Mouse (Mus musculus): ENCODE data around the gene Mmgt2. TPM values are rescaled to one million over a fixed set of nuclear protein-coding genes. Genes with fewer than 3 reads are reported as not detected.
"Not testable (repeated sequence)": the region's sequence is repeated elsewhere in the genome, so short reads cannot be mapped to it uniquely, and the experiment has no call there.

Gene Mmgt2
- polyA plus RNA-seq, 1 experiment: 38.8 TPM

DNA sequence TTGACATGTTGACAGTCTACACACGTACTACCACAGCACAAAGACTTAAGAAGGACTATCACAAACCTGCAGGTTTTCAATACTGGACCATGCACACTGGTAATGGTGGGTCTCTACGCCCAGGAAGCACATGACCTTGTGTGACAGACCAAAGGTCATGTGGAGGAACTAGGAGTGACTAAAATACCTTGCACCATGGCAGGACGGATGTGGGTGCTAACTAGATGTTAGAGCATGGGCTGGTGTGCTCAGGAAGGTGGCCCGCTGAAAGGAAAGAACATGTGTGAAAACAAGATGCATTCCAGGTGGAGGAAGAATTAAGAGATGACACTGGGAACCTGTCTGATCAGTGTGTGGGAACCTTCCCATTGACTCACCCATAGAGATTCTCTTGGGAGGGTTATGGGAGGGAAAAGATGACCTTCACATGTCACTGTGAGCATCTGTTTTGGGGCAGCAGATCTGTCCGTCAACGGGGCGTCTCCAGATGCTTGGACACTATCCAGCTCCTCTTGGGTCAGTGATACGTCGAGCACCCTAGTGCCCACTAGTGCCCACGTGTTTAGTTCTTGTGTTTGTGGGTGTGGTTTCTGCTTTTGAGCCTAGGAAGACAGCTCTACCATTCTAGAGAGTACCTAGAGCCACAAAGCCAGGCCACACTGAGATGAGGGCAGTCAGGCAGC is 4.6 kb upstream of the Mmgt2 start:
- 52% methylated on average over 10 of the region's 10 CpGs for WGBS
- H3K4me3 ChIP-seq (replicated peaks; ENCODE audit: extremely low read depth, low read depth, low read length): no peak overlapping the region
- TF ChIP-seq CTCF (IDR thresholded peaks at IDR 0.05; ENCODE audit: insufficient read depth, low read length): no peak
- TF ChIP-seq POLR2A (IDR thresholded peaks at IDR 0.05; ENCODE audit: borderline replicate concordance, extremely low read depth, low read depth, low read length): no peak
- DNase-seq: no peak
- H3K4me1 ChIP-seq (ENCODE audit: control insufficient read depth, insufficient read depth, low read length): peaks cover 17% of the 10 kb centered on the region

DNA sequence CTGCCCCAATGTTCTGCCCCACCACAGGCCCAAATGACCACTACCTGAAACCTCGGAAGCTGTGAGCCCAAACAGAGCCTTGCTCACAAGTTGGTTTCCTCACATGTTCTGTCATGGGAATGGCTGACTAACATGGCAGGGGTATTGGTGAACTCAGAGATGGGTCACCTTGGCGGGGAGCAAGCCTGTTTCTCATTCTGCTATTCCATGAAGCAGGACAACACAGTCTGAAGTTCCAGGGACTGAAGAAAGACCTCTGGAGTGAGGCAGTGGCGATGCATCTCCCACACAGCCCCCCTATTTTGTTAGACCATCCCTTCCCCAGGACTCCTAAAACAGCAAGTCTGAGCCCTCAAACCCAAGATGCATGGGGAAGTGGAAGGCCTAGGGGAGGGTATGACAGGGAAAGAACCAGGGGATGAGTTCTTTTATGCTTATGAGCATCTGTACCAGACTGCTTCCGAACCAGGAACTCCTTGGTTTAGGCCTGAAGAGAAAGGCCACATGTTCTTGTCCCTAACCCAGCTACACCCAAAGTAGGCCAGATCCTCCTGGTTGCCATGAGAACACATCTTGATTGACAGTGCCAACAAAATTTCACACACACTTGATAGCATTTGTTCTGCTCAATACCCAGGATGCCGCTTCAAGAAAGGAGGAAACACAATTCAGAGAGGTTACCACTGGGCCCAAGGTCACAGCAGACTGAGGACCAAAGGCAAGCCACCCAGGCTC is 3.7 kb upstream of the Mmgt2 start:
- TF ChIP-seq CTCF (IDR thresholded peaks at IDR 0.05; ENCODE audit: insufficient read depth, low read length): no peak
- no peak for TF ChIP-seq POLR2A (IDR thresholded peaks at IDR 0.05; ENCODE audit: borderline replicate concordance, extremely low read depth, low read depth, low read length)
- no peak overlapping the region for H3K4me3 ChIP-seq (replicated peaks; ENCODE audit: extremely low read depth, low read depth, low read length)
- DNase-seq: no peak
- WGBS: 87% methylated on average over 5 of the region's 5 CpGs
- peaks cover 17% of the 10 kb centered on the region for H3K4me1 ChIP-seq (ENCODE audit: control insufficient read depth, insufficient read depth, low read length)

DNA sequence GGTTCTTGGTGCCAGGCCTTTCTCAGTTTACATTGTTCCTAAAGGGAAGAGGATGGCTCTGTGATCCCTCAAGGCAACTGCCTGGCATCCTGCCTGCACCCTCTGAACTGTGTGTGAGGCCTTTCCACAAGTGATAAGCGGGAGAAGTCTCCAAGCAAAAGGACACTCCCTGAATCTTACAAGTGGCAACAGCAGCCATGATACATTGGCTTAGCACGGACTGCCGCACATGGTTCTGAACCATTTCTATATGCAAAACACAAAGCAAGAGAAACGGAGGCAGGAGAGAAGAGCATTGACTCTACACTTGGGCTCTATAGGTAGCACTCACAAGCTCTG is 3.2 kb upstream of the Mmgt2 start:
- peaks cover 17% of the 10 kb centered on the region for H3K4me1 ChIP-seq (ENCODE audit: control insufficient read depth, insufficient read depth, low read length)

DNA sequence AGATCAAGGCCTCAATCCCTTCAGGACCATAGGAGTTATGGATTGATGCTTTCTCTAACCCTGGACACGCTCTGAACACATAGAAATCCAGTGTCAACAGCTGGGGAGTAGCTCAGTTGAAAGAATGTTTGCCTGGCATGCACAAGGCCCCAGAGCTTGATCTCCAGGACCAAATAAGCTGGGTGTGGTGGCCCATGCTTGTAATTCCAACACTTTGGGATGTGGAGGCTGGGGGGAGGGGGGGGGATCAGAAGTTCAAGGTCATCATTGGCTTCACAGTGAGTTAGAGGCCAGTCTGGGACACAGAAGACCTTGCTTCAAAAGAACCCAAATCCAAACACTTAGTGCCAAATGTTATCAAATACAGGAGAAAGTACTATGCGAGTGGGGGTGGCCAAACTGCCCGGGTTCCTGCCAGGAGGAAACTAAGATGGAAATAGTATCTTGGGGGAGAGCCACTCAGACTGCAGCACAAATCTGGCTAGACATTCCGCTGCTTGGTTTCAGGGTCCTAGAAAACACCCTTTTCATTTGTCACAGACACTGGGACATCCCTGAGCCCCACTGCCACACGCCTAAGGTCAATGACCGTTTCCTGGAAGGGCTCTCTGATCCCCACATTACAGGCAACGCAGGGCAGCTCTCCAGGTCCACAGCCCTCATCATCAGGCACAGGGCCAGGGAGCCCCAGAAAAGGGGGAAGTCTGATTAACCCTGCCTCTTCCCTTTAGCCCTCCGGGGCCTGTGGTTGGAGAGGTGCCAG is 2.6 kb upstream of the Mmgt2 start:
- 18% methylated on average over 8 of the region's 8 CpGs for WGBS
- TF ChIP-seq POLR2A (IDR thresholded peaks at IDR 0.05; ENCODE audit: borderline replicate concordance, extremely low read depth, low read depth, low read length) (no peak), CTCF (IDR thresholded peaks at IDR 0.05; ENCODE audit: insufficient read depth, low read length) (no peak)
- peak; percentile 38 for DNase-seq
- no peak overlapping the region for H3K4me3 ChIP-seq (replicated peaks; ENCODE audit: extremely low read depth, low read depth, low read length)
- peaks cover 17% of the 10 kb centered on the region for H3K4me1 ChIP-seq (ENCODE audit: control insufficient read depth, insufficient read depth, low read length)

More for the DNA sequence above, 3.2 kb upstream of the Mmgt2 start:
- TF ChIP-seq POLR2A (IDR thresholded peaks at IDR 0.05; ENCODE audit: borderline replicate concordance, extremely low read depth, low read depth, low read length): no peak
- TF ChIP-seq CTCF (IDR thresholded peaks at IDR 0.05; ENCODE audit: insufficient read depth, low read length): no peak
- WGBS: 73% methylated on average over 4 of the region's 4 CpGs
- H3K4me3 ChIP-seq (replicated peaks; ENCODE audit: extremely low read depth, low read depth, low read length): no peak overlapping the region
- DNase-seq: no peak

DNA sequence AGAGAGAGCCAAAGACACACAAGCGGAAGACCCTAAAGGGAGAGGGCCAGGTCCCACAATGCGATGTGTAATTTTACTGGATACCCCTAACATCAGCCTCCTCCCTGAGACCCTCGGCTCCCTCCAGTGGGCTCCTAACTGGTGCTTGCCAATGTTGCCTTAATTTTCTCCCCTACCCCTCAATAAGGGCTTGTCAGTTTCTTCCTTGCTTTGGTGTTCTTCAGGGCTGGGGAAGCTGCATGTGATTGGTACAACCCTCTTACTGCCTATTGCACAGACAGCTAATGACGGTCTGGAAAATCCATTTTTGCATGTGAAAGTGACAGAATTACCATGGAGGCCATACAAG is 2.0 kb upstream of the Mmgt2 start:
- WGBS: 44% methylated on average over 4 of the region's 4 CpGs
- H3K4me3 ChIP-seq (replicated peaks; ENCODE audit: extremely low read depth, low read depth, low read length): no peak overlapping the region
- TF ChIP-seq POLR2A (IDR thresholded peaks at IDR 0.05; ENCODE audit: borderline replicate concordance, extremely low read depth, low read depth, low read length) (no peak), CTCF (IDR thresholded peaks at IDR 0.05; ENCODE audit: insufficient read depth, low read length) (no peak)
- H3K4me1 ChIP-seq (ENCODE audit: control insufficient read depth, insufficient read depth, low read length): peaks cover 17% of the 10 kb centered on the region
- DNase-seq: no peak

DNA sequence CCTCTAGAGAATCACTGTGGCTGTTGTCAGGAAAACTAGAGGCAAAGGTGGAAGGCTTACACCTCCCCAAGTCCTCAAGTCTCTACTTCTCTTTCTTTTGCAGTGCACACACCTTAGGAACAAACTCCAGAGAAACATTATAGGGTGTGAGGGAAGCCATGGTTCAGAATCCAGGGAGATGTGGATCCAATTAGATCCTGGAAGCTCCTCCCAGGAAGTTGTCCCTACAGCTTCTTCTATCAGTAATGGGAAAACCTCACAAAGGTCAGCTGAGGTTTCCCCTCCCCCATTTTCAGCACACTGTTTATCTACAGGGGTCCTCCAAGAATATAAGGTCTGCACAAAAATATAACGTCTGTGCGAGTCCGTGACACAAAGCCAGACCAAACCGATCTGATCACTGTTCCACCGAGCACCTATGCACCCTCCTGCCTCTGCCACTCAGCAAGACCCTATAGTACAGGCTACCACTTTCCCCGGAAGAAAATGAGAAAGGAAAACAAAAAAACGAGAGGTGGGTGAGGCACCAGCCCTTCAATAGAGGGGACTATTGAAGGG is 1.4 kb upstream of the Mmgt2 start:
- Histone ChIP-seq H3K4me1 (ENCODE audit: control insufficient read depth, insufficient read depth, low read length) (peaks cover 17% of the 10 kb centered on the region), H3K4me3 (replicated peaks; ENCODE audit: extremely low read depth, low read depth, low read length) (no peak overlapping the region)
- 52% methylated on average over 7 of the region's 7 CpGs for WGBS
- no peak for DNase-seq
- TF ChIP-seq POLR2A (IDR thresholded peaks at IDR 0.05; ENCODE audit: borderline replicate concordance, extremely low read depth, low read depth, low read length) (no peak), CTCF (IDR thresholded peaks at IDR 0.05; ENCODE audit: insufficient read depth, low read length) (no peak)

DNA sequence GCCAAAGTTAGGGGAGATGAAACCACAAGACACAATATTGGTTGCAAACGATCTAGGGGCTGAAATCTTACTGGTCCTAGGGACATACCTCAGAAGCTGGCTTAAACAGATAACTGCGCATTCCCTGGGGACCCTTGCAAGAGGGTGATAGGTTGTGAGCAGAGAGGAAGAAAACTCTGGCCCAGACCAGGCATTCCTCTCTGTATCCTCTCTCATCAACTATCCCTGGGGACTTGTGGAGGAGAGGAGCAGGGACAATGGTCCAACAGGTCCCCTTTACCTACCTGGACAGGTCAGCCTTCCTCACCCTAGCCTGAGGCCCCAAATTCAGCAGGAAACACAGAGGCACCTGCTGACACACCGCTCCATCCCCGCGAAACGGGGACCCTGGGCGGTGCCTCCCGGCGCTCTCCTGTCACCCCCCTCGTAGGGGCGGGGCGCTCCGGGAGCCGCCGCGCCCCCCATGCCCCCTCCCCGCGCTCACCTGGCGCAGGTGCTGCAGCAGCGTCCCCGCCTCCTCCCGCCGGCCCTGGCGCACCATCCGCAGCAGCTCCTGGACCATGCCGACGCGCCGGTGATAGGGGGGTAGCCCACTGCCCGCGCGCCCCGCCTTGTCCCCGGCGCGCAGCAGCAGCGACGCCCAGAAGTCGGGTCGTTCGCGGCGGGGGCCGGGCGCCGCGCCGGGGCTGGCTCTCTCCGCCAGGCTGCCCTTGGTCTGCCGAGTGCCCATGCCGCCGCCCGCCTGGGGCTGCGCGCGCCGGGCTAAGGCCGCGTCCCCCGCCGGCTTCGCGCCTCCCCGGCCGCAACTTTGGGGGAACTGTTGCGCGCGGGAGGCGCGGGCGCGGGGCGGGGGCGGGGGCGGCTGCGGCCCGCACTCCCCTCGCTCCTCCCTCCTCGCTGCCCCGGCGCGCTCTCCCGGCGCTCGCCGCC is 538 bp upstream of the Mmgt2 start, which contains the start of gene Lrrc75a:
Gene Lrrc75a (minus strand): TSS at position 863 of the 930 bp plus-strand sequence.
- TF ChIP-seq POLR2A (IDR thresholded peaks at IDR 0.05; ENCODE audit: borderline replicate concordance, extremely low read depth, low read depth, low read length) (no peak), CTCF (IDR thresholded peaks at IDR 0.05; ENCODE audit: insufficient read depth, low read length) (no peak)
- Histone ChIP-seq H3K4me1 (ENCODE audit: control insufficient read depth, insufficient read depth, low read length) (peaks cover 15% of the 10 kb centered on the region), H3K4me3 (replicated peaks; ENCODE audit: extremely low read depth, low read depth, low read length) (peak within 1 kb of the TSS; percentile 70)
- peak; percentile 58 for DNase-seq
- under 1% methylated on average over 63 of the region's 86 CpGs for WGBS

DNA sequence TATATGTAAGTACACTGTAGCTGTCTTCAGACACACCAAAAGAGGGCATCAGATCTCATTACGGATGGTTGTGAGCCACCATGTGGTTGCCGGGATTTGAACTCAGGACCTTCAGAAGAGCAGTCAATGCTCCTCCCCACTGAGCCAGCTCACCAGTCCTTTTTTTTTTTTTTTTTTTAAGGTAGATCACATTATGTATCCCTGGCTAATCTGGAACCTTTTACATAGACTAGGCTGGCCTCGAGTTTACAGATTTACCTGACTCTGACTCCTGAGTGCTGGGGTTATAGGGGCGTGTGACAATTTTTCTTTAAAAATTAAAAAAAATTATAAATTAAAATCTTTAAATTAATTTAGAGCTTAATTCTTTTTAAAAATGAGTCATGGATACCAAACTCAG is 1.3 kb downstream of the Mmgt2 start:
- 86% methylated on average over 4 of the region's 4 CpGs for WGBS
- H3K4me1 ChIP-seq (ENCODE audit: control insufficient read depth, insufficient read depth, low read length); DNase-seq; H3K4me3 ChIP-seq (replicated peaks; ENCODE audit: extremely low read depth, low read depth, low read length): not testable (repeated sequence)

DNA sequence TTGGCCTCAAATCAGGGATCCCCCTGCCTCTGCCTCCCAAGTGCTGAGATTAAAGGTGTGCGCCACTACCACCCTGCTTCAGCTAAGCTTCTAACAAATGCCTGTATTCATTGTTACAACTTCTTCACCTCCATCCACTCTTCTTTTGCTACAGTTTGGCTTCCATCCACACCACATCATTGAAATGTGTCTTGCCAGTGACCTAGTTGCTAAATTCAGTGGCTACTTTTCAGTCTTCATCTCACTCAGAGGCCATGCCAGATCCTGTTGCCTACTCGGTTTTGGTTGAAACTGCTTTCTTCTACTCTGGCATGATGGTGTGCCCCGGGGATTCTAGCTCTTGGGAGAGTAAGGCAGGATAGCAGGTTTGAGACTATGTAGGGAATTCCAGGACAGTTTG is 3.1 kb downstream of the Mmgt2 start:
- TF ChIP-seq CTCF (IDR thresholded peaks at IDR 0.05; ENCODE audit: insufficient read depth, low read length) (no peak), POLR2A (IDR thresholded peaks at IDR 0.05; ENCODE audit: borderline replicate concordance, extremely low read depth, low read depth, low read length) (no peak)
- no peaks in the 10 kb centered on the region for H3K4me1 ChIP-seq (ENCODE audit: control insufficient read depth, insufficient read depth, low read length)
- DNase-seq: no peak
- WGBS: 79% methylated on average over 3 of the region's 3 CpGs
- no peak overlapping the region for H3K4me3 ChIP-seq (replicated peaks; ENCODE audit: extremely low read depth, low read depth, low read length)

All from lung, adult 2 months (tissue).